Mouse (Mus musculus): ENCODE measurements around the gene Fam229a. TPM values are rescaled to one million over a fixed set of nuclear protein-coding genes. Genes with fewer than 3 reads are reported as not detected.
"Not testable (repeated sequence)": the region's sequence is repeated elsewhere in the genome, so short reads cannot be mapped to it uniquely, and the experiment has no call there.

The Fam229a gene
- polyA plus RNA-seq, 1 experiment from 2014 or later, result 0.28 TPM

DNA sequence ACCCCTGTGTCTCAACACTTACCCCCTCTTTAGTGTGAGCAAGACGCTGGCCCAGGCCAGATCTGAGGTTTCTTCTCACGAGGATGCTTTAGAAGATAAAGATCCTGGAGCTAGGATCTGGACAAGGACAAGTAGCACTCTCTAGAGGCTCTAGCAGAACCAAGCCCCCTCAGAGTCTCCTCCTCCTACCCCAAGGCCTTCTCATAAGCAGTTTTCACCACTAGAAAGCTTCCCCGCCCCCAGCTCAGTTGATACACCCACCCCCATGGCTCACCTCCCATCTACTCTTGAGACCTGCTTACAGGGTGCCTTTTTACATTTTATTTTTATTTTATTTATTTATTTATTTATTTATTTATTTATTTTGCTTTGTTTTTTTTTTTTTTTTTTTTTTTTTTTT lies 18.7 kb downstream of the Fam229a start:
- peaks cover 59% of the 10 kb centered on the region for H3K27me3 ChIP-seq
- 39% methylated on average over 3 of the region's 3 CpGs for WGBS (ENCODE audit: insufficient replicate concordance)
- H3K27ac ChIP-seq (replicated peaks), result no peak overlapping the region
- H3K9me3 ChIP-seq (replicated peaks), result no peaks in the 10 kb centered on the region
- no peaks in the 10 kb centered on the region for H3K36me3 ChIP-seq (replicated peaks)
- peaks cover 35% of the 10 kb centered on the region for H3K4me1 ChIP-seq (replicated peaks)
- H3K4me3 ChIP-seq (replicated peaks), result no peak overlapping the region
- ATAC-seq (ENCODE audit: insufficient read depth), result no peak
- H3K4me2 ChIP-seq, result no peak overlapping the region
- no peak overlapping the region for H3K9ac ChIP-seq

DNA sequence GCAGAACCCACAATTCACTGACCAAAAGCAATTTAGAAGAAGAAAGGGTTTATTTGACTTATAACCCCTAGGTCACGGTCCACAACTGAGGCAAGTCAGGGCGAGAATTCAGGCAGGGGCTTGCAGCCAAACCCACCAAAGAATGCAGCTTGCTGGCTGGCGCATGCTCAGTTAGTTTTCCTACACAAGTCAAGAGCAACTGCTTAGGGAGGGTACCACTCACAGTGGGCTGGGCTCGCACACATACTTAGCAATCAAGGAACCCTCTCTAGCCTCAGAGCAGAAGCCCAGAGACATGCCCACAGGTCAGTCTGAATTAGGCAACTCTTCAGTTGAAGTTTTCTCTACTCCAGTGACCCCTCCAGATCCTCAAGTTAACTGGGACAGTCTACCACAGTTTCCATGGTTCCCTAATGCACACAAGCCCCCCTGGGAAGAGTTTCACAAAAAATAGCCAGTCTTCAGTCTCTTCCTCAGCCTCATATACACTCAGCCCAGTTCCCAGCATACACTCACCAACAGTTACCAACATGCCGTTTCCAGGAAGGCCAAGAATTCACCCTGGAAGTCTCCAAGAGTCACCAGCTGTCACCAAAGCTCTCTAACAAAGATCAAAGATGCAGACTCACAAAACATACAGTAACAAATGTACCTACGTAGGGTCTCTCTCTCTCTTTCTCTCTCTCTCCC lies 19.9 kb downstream of the Fam229a start:
- no peak overlapping the region for H3K4me2 ChIP-seq
- 0 out of 2 replicates have a peak, but pooled peaks cover 4% of the 10 kb centered on the region for H3K36me3 ChIP-seq (replicated peaks)
- no peak for ATAC-seq (ENCODE audit: insufficient read depth)
- H3K9ac ChIP-seq, result no peak overlapping the region
- no peak overlapping the region for H3K4me3 ChIP-seq (replicated peaks)
- WGBS (ENCODE audit: insufficient replicate concordance), result 54% methylated on average over 6 of the region's 6 CpGs
- no peaks in the 10 kb centered on the region for H3K9me3 ChIP-seq (replicated peaks)
- peaks cover 40% of the 10 kb centered on the region for H3K4me1 ChIP-seq (replicated peaks)
- no peak overlapping the region for H3K27ac ChIP-seq (replicated peaks)
- H3K27me3 ChIP-seq, result peaks cover 59% of the 10 kb centered on the region

DNA sequence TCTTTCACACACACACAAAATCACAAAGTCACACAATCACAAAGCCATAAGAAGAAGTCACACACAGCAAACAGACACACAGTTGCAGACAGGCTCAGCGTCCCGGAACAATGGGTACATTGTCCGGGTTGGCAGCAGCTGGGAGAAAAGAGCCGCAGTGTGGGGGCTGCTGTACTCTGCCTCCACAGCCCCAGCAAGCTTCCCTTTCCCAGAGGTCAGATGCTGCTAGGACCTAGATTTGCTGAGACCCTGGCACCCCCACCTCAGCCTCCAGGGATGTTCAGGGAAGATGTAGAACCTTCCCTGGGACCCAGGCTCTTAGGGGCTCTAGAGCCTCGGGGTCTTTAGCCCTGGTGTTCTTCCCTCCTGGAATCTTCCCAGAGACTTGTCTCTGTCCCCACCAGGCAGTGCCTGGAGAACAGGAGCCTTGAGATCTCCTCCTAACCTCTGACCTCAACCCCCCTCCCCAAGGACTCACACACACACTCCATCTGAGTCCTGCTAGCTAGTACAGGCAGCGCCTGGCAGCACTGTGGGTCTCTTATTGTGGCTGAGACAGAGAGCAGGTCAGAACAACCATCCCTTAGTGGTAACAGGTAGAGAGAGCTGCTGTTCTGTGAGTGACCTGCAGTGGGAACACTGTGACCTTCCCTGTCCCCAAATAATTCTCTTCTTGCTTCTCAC lies 20.6 kb downstream of the Fam229a start:
- H3K27me3 ChIP-seq, result peaks cover 59% of the 10 kb centered on the region
- H3K4me1 ChIP-seq (replicated peaks), result peaks cover 41% of the 10 kb centered on the region
- H3K9me3 ChIP-seq (replicated peaks), result no peaks in the 10 kb centered on the region
- no peak overlapping the region for H3K27ac ChIP-seq (replicated peaks)
- no peak overlapping the region for H3K4me3 ChIP-seq (replicated peaks)
- peaks cover 11% of the 10 kb centered on the region for H3K36me3 ChIP-seq (replicated peaks)
- no peak for ATAC-seq (ENCODE audit: insufficient read depth)
- no peak overlapping the region for H3K4me2 ChIP-seq
- WGBS (ENCODE audit: insufficient replicate concordance), result 61% methylated on average over 6 of the region's 6 CpGs
- no peak overlapping the region for H3K9ac ChIP-seq

DNA sequence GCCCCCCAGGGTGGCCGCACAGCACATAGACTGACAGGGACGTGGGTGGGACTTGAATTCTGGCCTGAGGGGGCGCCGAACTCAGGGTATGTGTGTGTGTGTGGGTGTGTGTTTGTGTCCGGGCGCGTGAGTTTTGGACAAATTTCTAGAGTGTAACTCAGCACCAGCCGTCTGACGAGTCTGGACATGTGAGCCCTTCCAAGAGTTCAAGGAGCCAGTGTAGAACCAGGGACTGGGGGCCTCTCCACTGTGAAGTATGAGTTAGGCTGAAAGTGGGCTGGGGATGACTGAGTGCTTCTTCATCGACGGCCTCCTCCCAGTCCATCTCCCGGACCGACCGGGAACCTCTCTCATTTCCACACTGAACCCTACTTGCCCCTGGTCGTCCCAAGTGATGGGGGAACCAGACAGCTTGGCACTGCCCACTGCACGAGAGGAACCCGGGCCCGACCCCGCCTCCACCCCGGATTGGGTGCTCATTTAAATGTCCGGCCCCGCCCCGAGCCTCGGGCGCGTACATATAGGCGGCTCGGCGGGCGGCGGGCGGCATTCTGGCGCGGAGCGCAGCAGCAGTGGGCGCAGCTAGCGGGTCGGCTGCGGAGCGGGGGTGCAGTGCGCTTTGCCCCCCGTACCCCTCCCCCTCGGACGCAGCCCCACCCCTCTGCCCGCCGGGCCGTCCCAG lies 22.2 kb downstream of the Fam229a start, which contains the start of gene Marcksl1:
Gene Marcksl1 (plus strand): TSS at position 496 of the 682 bp plus-strand sequence.
- H3K4me1 ChIP-seq (replicated peaks), result peaks cover 40% of the 10 kb centered on the region
- H3K9ac ChIP-seq, result peak within 1 kb of the TSS; percentile 74
- H3K27me3 ChIP-seq, result peaks cover 59% of the 10 kb centered on the region
- peak within 1 kb of the TSS; percentile 67 for H3K4me3 ChIP-seq (replicated peaks)
- ATAC-seq (ENCODE audit: insufficient read depth), result peak; percentile 77
- no peaks in the 10 kb centered on the region for H3K9me3 ChIP-seq (replicated peaks)
- H3K36me3 ChIP-seq (replicated peaks), result peaks cover 27% of the 10 kb centered on the region
- peak within 1 kb of the TSS; percentile 65 for H3K27ac ChIP-seq (replicated peaks)
- peak within 1 kb of the TSS; percentile 98 for H3K4me2 ChIP-seq
- 6% methylated on average over 47 of the region's 47 CpGs for WGBS (ENCODE audit: insufficient replicate concordance)

DNA sequence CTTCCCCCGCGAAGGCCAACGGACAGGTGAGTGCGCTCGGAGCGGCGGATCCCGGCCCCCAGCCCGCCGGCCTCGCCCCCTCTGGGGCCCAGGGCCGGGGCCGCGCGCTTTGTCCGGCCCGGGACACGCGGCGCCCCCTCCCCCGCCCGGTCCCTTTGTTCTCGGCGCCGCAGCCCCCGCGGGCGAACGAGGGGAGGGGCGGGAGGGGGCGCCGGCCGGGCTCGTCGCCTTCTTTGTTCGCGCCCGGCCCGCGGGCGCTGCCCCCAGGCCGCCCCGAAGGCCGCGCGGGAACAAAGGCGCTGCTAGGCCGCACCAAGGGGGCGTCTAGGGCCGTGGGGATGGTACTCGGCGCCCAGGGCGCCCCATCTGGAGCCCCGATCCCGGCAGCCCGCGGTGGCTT lies 22.9 kb downstream of the Fam229a start:
- 0% methylated on average over 51 of the region's 57 CpGs for WGBS (ENCODE audit: insufficient replicate concordance)
- Histone ChIP-seq H3K4me3 (replicated peaks) (peak overlapping the region; percentile 67), H3K4me1 (replicated peaks) (peaks cover 34% of the 10 kb centered on the region), H3K9me3 (replicated peaks) (no peaks in the 10 kb centered on the region), H3K4me2 (peak overlapping the region; percentile 98), H3K36me3 (replicated peaks) (peaks cover 34% of the 10 kb centered on the region), H3K9ac (peak overlapping the region; percentile 74), H3K27ac (replicated peaks) (peak overlapping the region; percentile 65), H3K27me3 (peaks cover 53% of the 10 kb centered on the region)
- ATAC-seq (ENCODE audit: insufficient read depth), result peak; percentile 30

DNA sequence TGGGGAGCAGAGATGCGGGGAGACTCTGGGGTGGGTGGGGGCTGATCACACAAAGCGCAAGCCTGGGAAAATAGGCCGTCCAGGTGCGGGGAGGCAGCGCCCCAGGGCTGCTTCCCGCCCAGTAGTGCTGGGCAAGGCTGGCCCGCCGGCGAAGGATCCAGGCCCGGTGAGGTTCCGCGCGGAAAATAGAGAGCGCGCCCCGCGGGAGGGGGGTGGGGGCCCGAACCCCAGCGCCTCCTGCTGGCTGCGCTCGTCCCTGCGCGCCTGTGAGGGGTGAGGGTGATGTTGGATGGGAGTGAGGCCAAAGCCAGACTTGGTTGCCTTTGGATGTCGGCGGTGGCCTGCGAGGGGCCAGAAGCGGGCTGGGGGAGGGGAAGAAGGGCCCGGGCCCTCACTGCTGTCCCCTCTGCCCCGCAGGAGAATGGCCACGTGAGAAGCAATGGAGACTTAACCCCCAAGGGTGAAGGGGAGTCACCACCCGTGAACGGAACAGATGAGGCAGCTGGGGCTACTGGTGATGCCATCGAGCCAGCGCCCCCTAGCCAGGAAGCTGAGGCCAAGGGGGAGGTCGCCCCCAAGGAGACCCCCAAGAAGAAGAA lies 23.4 kb downstream of the Fam229a start:
- peaks cover 48% of the 10 kb centered on the region for H3K27me3 ChIP-seq
- peak overlapping the region; percentile 74 for H3K9ac ChIP-seq
- peak overlapping the region; percentile 98 for H3K4me2 ChIP-seq
- no peaks in the 10 kb centered on the region for H3K9me3 ChIP-seq (replicated peaks)
- peak; percentile 40 for ATAC-seq (ENCODE audit: insufficient read depth)
- WGBS (ENCODE audit: insufficient replicate concordance), result 1% methylated on average over 35 of the region's 35 CpGs
- peaks cover 33% of the 10 kb centered on the region for H3K4me1 ChIP-seq (replicated peaks)
- H3K4me3 ChIP-seq (replicated peaks), result peak overlapping the region; percentile 67
- H3K27ac ChIP-seq (replicated peaks), result peak overlapping the region; percentile 65
- peaks cover 38% of the 10 kb centered on the region for H3K36me3 ChIP-seq (replicated peaks)

DNA sequence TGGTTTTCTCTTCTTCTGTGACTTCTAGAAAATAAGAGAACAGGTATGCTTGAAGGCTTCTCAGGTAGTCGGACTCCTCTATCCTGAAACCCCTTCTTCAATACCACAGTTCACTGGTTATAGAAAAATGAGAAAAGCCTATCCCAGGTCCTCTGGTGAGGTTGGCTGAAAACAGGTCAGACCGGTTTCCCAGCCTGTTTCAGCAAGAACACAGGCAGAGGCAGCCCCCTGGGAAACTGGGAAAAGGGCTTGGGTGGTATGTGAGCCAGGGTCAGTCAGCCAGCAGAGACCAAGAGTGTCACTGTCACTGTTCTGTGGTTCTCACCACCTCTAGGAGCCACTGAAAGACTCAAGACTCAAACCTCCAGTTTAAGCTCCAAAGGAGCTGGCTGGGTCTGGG lies 25.9 kb downstream of the Fam229a start:
- Histone ChIP-seq H3K4me1 (replicated peaks) (peaks cover 33% of the 10 kb centered on the region), H3K27ac (replicated peaks) (no peak overlapping the region), H3K4me3 (replicated peaks) (no peak overlapping the region), H3K9me3 (replicated peaks) (no peaks in the 10 kb centered on the region), H3K4me2 (no peak overlapping the region), H3K9ac (no peak overlapping the region), H3K27me3 (peaks cover 26% of the 10 kb centered on the region), H3K36me3 (replicated peaks) (peaks cover 62% of the 10 kb centered on the region)
- 77% methylated on average over 2 of the region's 2 CpGs for WGBS (ENCODE audit: insufficient replicate concordance)
- ATAC-seq (ENCODE audit: insufficient read depth), result no peak

DNA sequence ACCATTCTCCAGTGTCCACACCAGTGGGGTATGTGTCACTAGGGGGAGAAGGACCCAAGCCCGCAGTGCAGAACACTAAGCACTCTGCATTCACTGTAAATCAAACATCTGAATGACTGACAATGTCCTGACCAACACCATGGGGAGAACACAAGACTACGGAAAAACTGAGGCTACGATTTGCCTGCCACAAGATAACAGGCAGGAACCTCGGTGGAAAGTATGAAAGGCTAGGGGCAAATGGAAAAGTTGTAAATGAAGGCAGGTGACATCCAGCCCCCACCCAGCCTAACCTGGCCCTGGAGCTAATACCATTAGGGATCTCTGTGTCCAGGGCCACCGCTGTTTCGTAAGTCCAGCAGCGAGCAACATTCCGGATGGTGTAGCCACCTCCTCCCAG lies 27.5 kb downstream of the Fam229a start:
- no peak overlapping the region for H3K9ac ChIP-seq
- peaks cover 22% of the 10 kb centered on the region for H3K4me1 ChIP-seq (replicated peaks)
- H3K27ac ChIP-seq (replicated peaks), result no peak overlapping the region
- no peaks in the 10 kb centered on the region for H3K9me3 ChIP-seq (replicated peaks)
- 86% methylated on average over 8 of the region's 8 CpGs for WGBS (ENCODE audit: insufficient replicate concordance)
- peaks cover 77% of the 10 kb centered on the region for H3K36me3 ChIP-seq (replicated peaks)
- no peak overlapping the region for H3K4me2 ChIP-seq
- peaks cover 10% of the 10 kb centered on the region for H3K27me3 ChIP-seq
- no peak for ATAC-seq (ENCODE audit: insufficient read depth)
- H3K4me3 ChIP-seq (replicated peaks), result no peak overlapping the region

DNA sequence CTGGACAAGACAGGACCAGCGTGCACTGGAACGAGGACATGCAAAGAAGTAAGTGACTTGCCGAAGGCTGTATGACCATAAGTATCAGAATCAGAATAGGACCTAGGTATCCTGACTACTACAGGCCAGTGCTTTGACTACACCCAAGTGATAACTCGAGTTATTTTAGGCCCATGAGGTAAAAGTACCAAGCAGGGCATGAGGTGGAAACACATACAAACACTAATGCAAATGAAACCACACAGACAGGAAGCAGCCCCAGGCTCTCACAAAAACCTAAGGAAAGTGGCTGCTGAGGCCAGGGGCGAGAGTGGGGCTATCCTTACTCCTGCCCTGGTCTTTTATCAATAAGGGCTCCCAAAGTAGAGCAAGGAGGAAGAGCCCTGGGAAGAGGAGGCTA lies 34.3 kb downstream of the Fam229a start:
- H3K27ac ChIP-seq (replicated peaks), result no peak overlapping the region
- 77% methylated on average over 5 of the region's 5 CpGs for WGBS (ENCODE audit: insufficient replicate concordance)
- no peak for ATAC-seq (ENCODE audit: insufficient read depth)

DNA sequence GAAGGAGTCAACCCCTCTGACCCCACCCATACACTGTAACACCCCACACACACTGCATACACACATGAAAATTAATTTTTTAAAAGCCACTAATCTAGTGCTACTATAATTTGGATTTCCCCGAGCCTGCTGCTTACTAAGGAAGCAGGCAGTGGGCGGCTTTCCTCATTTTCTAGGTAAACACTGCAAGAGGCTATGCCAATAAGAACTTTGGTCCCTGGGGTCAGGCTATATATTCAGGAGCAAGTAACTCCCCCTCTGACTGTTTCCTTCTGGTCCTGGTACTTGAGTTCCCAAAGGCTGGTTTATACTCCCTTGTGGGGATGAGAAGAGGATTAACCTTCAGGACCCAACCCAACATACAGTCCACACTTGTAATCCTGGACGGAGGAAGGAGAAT lies 34.9 kb downstream of the Fam229a start:
- Histone ChIP-seq H3K4me3 (replicated peaks) (no peak overlapping the region), H3K27ac (replicated peaks) (no peak overlapping the region), H3K4me2 (no peak overlapping the region), H3K9me3 (replicated peaks) (no peaks in the 10 kb centered on the region), H3K9ac (no peak overlapping the region), H3K36me3 (replicated peaks) (peaks cover 91% of the 10 kb centered on the region), H3K27me3 (no peaks in the 10 kb centered on the region), H3K4me1 (replicated peaks) (no peaks in the 10 kb centered on the region)
- 69% methylated on average over 3 of the region's 3 CpGs for WGBS (ENCODE audit: insufficient replicate concordance)
- no peak for ATAC-seq (ENCODE audit: insufficient read depth)

More for the DNA sequence above, 34.3 kb downstream of the Fam229a start:
- Histone ChIP-seq H3K9me3 (replicated peaks) (no peaks in the 10 kb centered on the region), H3K36me3 (replicated peaks) (peaks cover 91% of the 10 kb centered on the region), H3K4me2 (no peak overlapping the region), H3K4me1 (replicated peaks) (no peaks in the 10 kb centered on the region), H3K27me3 (no peaks in the 10 kb centered on the region), H3K4me3 (replicated peaks) (no peak overlapping the region), H3K9ac (no peak overlapping the region)

DNA sequence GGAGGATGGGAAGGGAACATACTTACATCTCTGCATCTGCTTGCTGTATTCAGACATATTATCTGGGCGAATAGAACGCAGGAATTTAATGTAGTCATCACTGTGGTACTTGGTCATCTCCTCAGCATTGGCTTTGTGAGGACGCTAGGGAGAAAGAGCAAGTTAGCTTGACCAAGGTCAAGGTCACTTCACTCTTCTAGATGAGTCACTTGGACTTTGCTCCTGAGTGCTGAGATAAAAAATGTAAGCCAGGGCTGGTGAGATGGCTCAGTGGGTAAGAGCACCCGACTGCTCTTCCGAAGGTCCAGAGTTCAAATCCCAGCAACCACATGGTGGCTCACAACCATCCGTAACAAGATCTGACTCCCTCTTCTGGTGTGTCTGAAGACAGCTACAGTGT lies 37.9 kb downstream of the Fam229a start:
- WGBS (ENCODE audit: insufficient replicate concordance), result 84% methylated on average over 6 of the region's 6 CpGs
- not testable (repeated sequence) for ATAC-seq (ENCODE audit: insufficient read depth)

More for the DNA sequence above, 37.9 kb downstream of the Fam229a start:
- not testable (repeated sequence) for H3K27me3 ChIP-seq; H3K4me2 ChIP-seq; H3K4me1 ChIP-seq (replicated peaks); H3K4me3 ChIP-seq (replicated peaks); H3K9me3 ChIP-seq (replicated peaks); H3K9ac ChIP-seq; H3K27ac ChIP-seq (replicated peaks)
- peaks cover 85% of the 10 kb centered on the region for H3K36me3 ChIP-seq (replicated peaks)

All from liver, embryonic 15.5 days (tissue).